Mouse (Mus musculus) limb, embryonic 12.5 days (tissue): Measurements from ENCODE around the gene Map7. TPM values are rescaled to one million over a fixed set of nuclear protein-coding genes. Genes with fewer than 3 reads are reported as not detected.

Experiments used
- ATAC-seq: fragments of 200-750 bp; cut with Nextera tagmentation; 2 replicates; pipeline ENCODE4 v1.8.0; 2017; ENCODE audit warnings: low read depth, moderate TSS enrichment; ENCODE audit not compliant: insufficient number of reproducible peaks, insufficient read depth, low FRiP score, low TSS enrichment
- H3K27ac ChIP-seq: fragments of 300-500 bp; sonication (generic); 2 replicates; pipeline ENCODE4 v1.5.1; 2016; ENCODE audit warnings: mild to moderate bottlenecking, moderate library complexity
- H3K27me3 ChIP-seq: fragments of 300-500 bp; sonication (generic); 2 replicates; pipeline ENCODE4 v1.6.1; 2016; ENCODE audit warnings: mild to moderate bottlenecking, moderate library complexity
- H3K36me3 ChIP-seq: fragments of 300-500 bp; sonication (generic); 2 replicates; pipeline ENCODE4 v1.6.1; 2016; ENCODE audit warnings: mild to moderate bottlenecking, moderate library complexity
- H3K4me1 ChIP-seq: fragments of 300-500 bp; sonication (generic); replicated peaks from 2 replicates; pipeline ENCODE4 v1.6.1; 2016
- H3K4me2 ChIP-seq: fragments of 300-500 bp; sonication (generic); 2 replicates; pipeline ENCODE4 v1.6.1; 2016; ENCODE audit warnings: mild to moderate bottlenecking, moderate library complexity
- H3K4me3 ChIP-seq: fragments of 300-500 bp; sonication (generic); replicated peaks from 2 replicates; pipeline ENCODE4 v1.5.1; 2016; ENCODE audit warnings: mild to moderate bottlenecking
- H3K9ac ChIP-seq: fragments of 300-500 bp; sonication (generic); replicated peaks from 2 replicates; pipeline ENCODE4 v1.6.1; 2016; ENCODE audit warnings: mild to moderate bottlenecking, moderate library complexity
- H3K9me3 ChIP-seq: fragments of 300-500 bp; sonication (generic); 2 replicates; pipeline ENCODE4 v1.6.1; 2016; ENCODE audit warnings: mild to moderate bottlenecking, moderate library complexity
- WGBS: fragments of 180-500 bp; shearing (Covaris S2); methylation state at CpG from one replicate; pipeline ENCODE4 v1.1.7; 2016; 5-methylcytosine and 5-hydroxymethylcytosine counted together
- polyA plus RNA-seq: library from polyadenylated mRNA; unstranded; fragments of >200 nt; fragmentation: Nextera tagmentation; extraction: Ambion mirVana; gene quantifications from 2 replicates; pipeline ENCODE4 v1.2.1, GENCODE M21; 2016

Gene Map7
- polyA plus RNA-seq, 1 experiment from 2014 or later: 3.5 TPM

DNA sequence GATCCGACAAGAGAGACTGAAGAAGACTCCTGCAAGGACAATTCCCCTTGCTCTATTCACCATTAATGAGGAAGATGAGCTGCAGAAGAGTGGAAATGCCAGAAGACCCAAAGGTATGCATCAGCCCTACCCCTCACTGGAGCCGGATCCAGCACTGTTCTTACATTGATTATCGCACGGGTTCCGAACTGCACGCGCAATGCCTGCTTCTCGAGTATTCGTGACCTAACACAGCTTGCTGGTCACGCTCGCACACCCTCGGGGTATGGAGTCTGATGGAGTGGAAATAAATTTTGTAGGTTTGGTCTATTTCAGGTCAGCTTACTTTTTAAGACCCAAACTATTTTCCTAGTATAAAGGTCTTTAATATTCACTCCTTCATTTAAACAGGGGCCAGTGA lies 22.9 kb downstream of the Map7 start:
- Histone ChIP-seq H3K27me3 (0 out of 2 replicates have a peak, but pooled peaks cover 5% of the 10 kb centered on the region), H3K9ac (no peak overlapping the region), H3K9me3 (0 out of 2 replicates have a peak, but pooled peaks cover 4% of the 10 kb centered on the region), H3K36me3 (no peaks in the 10 kb centered on the region), H3K4me2 (no peak overlapping the region; the same call in 1 of the 2 replicates), H3K27ac (no peak overlapping the region), H3K4me3 (no peak overlapping the region), H3K4me1 (peaks cover 23% of the 10 kb centered on the region)
- WGBS: 73% methylated on average over 12 of the region's 12 CpGs
- no peak for ATAC-seq

DNA sequence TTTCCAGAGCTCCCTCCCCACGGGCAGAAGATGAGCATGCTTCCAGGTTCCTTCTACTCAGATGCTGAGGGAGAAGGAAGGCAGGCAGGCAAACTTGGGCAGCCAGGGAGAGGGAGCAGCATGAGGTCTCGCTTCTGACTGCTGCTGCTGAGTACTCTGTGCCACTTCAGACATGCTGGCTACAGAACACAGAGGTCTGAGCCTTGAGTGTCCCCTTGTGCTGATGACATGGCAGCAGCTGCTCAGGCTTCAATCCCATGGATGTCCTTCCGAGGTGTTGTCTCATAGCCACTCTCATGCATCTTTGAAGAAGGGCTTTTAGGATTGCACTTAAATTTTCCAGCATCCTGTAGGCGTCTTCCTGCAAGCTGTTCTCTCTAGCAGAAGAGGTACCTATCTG lies 23.5 kb downstream of the Map7 start:
- H3K27ac ChIP-seq: 0 out of 2 replicates have a peak overlapping the region, but pooled peaks have one; percentile 29
- 57% methylated on average over 4 of the region's 4 CpGs for WGBS

DNA sequence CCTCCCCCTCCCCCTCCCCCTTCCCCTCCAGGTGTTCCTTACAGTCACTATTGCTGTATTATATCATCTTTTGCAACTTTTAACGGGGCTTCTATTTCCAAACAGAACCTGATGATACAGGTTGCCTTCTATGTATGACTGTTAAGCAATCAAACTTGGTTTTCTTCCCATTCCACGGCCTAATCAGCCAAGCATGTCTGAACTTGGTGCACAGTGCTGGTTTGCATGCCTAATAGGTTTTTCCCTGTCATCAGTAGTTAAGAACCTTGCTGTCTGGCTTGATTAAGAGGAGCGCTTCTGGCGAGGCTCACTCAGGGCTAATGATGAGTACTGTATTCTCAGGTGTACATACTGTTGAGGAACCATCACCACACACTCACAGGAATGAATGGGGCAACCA lies 25.5 kb downstream of the Map7 start:
- ATAC-seq: no peak
- H3K9ac ChIP-seq: no peak overlapping the region
- H3K4me1 ChIP-seq: peaks cover 18% of the 10 kb centered on the region
- H3K27me3 ChIP-seq: 0 out of 2 replicates have a peak, but pooled peaks cover 5% of the 10 kb centered on the region
- no peaks in the 10 kb centered on the region for H3K36me3 ChIP-seq
- H3K27ac ChIP-seq: no peak overlapping the region
- 82% methylated on average over 4 of the region's 4 CpGs for WGBS
- H3K9me3 ChIP-seq: 0 out of 2 replicates have a peak, but pooled peaks cover 4% of the 10 kb centered on the region
- no peak overlapping the region for H3K4me2 ChIP-seq
- H3K4me3 ChIP-seq: no peak overlapping the region

More for the DNA sequence above, 23.5 kb downstream of the Map7 start:
- no peak for ATAC-seq
- H3K27me3 ChIP-seq: 0 out of 2 replicates have a peak, but pooled peaks cover 5% of the 10 kb centered on the region
- 0 out of 2 replicates have a peak, but pooled peaks cover 4% of the 10 kb centered on the region for H3K9me3 ChIP-seq
- H3K9ac ChIP-seq: no peak overlapping the region
- H3K4me3 ChIP-seq: no peak overlapping the region
- peaks cover 20% of the 10 kb centered on the region for H3K4me1 ChIP-seq
- H3K4me2 ChIP-seq: no peak overlapping the region
- H3K36me3 ChIP-seq: no peaks in the 10 kb centered on the region

DNA sequence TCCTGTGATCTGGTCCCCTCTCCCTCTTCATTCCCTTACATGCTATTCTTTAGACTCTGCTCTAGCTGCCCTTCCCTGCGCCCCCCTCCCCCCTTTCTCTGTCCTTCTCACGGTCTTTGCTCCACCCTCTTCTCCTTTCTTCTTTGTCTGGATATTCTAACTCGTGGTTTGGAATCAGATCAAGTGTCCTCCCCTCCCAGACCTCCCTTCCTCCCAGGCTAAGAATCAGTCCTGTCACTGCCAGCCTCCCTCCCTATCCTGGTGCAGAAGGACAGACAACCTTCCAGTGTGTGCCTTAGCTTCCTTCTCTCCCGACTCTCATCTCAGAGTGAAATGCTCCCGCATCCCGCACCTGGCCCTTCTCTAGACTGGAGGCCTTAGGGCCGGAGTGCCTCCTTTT lies 27.8 kb downstream of the Map7 start:
- H3K4me1 ChIP-seq: peaks cover 13% of the 10 kb centered on the region
- H3K9ac ChIP-seq: no peak overlapping the region
- no peaks in the 10 kb centered on the region for H3K27me3 ChIP-seq
- WGBS: 68% methylated on average over 7 of the region's 7 CpGs
- no peaks in the 10 kb centered on the region for H3K36me3 ChIP-seq
- ATAC-seq: no peak
- no peak overlapping the region for H3K4me3 ChIP-seq
- H3K4me2 ChIP-seq: no peak overlapping the region
- H3K9me3 ChIP-seq: 0 out of 2 replicates have a peak, but pooled peaks cover 4% of the 10 kb centered on the region
- H3K27ac ChIP-seq: no peak overlapping the region

DNA sequence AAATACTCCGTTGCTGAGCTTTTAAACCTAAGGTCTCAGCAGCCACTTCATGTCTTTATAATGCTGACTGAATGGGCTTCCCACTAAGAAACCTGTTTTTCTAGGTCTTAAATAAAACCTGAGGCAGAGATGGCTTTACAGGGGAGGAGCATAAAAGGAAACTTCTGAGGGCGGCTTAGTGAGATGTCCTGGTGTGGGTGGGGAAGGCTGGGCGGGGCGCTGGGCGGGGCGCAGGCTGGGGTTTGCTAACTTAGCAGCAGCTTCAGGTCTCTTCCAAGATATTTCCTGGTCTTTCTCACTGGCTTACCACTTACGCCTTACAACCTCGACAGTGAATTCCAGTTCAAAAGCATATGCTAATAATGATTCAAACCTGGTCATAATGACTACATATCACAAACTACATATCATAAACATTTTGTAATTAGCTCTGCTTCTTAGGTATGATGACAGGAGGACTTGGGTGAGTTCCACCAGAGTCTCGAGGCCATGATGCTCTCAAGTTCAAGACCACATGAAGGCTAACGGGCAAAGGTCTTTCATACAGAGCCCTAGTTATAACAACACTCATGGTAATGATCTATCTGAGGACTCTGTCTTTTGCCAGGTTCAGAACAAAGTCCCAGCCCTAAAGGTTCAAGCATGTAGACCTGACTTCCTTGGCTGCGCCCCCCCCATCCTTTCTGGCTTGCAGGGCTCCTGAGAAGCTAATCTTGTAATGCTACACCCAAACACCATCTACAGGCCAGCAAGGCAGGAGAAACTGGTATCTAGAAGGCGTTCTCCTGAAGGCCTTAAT lies 30.7 kb downstream of the Map7 start:
- Histone ChIP-seq H3K4me2 (no peak overlapping the region), H3K9me3 (0 out of 2 replicates have a peak, but pooled peaks cover 4% of the 10 kb centered on the region), H3K36me3 (no peaks in the 10 kb centered on the region), H3K27me3 (no peaks in the 10 kb centered on the region), H3K4me3 (no peak overlapping the region), H3K4me1 (peaks cover 33% of the 10 kb centered on the region), H3K9ac (no peak overlapping the region), H3K27ac (no peak overlapping the region)
- ATAC-seq: no peak
- 33% methylated on average over 12 of the region's 12 CpGs for WGBS

DNA sequence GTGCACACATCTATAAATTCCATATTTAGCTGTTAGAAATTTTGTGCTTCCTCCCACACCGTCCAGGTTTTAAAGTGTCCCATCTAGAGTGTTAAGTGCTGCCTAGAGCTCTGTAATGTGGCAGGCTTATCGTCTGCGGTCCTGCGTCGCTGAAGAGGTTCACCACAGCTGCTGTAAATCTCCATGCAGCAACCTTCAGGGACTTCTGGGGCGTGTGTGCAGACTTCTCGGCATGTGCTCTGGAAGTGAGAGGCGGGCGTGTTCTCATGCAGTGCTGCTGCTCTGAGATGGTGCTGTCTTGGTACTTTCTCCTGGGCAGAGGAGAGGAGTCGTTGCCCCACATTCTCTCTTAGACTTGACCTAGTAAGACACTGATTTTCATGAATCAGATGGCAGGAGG lies 32.9 kb downstream of the Map7 start:
- Histone ChIP-seq H3K27me3 (no peaks in the 10 kb centered on the region), H3K27ac (no peak overlapping the region), H3K4me1 (peaks cover 33% of the 10 kb centered on the region), H3K9me3 (no peaks in the 10 kb centered on the region), H3K4me2 (no peak overlapping the region), H3K4me3 (no peak overlapping the region), H3K9ac (no peak overlapping the region), H3K36me3 (no peaks in the 10 kb centered on the region)
- 11% methylated on average over 10 of the region's 10 CpGs for WGBS
- no peak for ATAC-seq

DNA sequence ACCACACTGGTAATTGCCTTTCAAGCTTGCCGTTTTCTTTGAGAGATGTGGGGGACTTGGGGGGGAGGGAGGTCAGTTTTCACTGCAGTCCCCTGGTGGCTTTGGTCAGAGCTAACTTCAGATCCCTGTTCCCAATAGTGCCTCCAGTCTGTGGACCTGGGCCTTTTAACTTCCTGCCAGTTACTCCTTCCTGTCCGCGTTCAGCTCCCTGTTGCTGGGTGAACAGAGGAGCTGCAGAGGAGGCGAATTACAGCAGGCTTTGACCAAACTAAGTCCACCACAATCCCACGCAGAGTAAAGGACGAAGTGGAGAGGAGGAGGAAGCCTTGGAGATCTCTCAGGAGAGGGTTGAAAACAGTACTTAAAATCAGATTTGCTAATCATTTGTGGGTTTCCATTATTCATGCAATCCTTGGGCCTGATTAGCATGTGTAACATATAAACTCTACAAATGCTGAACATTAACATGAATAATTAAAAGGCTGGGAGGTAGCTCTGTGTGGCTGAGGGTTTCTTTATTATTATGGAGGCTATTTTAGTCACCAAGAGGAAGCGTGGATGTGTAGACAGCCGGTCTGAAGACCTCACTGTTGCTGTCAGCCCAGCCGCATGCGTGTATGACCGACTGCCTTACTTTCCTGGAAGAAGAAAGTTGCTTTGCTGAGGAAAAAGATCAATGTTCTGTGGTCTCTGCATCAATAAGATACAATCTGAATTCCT lies 33.6 kb downstream of the Map7 start:
- ATAC-seq: no peak
- 42% methylated on average over 11 of the region's 11 CpGs for WGBS
- H3K36me3 ChIP-seq: no peaks in the 10 kb centered on the region

DNA sequence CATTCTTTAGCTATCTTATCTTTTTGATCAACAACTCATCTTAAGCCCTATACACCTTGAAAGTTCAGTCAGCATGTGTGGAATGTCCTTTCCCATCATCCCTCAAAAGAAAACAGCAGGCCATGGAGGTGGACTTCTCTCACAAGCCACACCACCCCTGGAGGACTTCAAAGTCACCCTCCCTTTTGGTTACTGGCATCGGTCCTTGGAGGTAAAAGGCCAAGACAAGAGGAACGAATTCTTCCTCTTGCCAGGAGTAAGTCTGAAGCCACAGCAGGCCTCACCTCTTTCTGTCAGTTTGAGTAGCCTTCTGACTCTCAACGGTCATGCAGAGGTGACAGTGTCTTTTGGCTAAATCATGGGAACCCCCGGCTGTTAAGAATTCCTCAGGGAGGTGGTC lies 36.1 kb downstream of the Map7 start:
- Histone ChIP-seq H3K4me2 (no peak overlapping the region), H3K9me3 (no peaks in the 10 kb centered on the region), H3K9ac (no peak overlapping the region), H3K27me3 (no peaks in the 10 kb centered on the region), H3K4me1 (peaks cover 33% of the 10 kb centered on the region), H3K36me3 (no peaks in the 10 kb centered on the region), H3K27ac (no peak overlapping the region), H3K4me3 (no peak overlapping the region)
- ATAC-seq: no peak
- 67% methylated on average over 4 of the region's 4 CpGs for WGBS

More for the DNA sequence above, 33.6 kb downstream of the Map7 start:
- peaks cover 33% of the 10 kb centered on the region for H3K4me1 ChIP-seq
- no peaks in the 10 kb centered on the region for H3K9me3 ChIP-seq
- H3K4me3 ChIP-seq: no peak overlapping the region
- no peak overlapping the region for H3K4me2 ChIP-seq
- no peaks in the 10 kb centered on the region for H3K27me3 ChIP-seq
- 0 out of 2 replicates have a peak overlapping the region, but pooled peaks have one; percentile 12 for H3K27ac ChIP-seq
- no peak overlapping the region for H3K9ac ChIP-seq

DNA sequence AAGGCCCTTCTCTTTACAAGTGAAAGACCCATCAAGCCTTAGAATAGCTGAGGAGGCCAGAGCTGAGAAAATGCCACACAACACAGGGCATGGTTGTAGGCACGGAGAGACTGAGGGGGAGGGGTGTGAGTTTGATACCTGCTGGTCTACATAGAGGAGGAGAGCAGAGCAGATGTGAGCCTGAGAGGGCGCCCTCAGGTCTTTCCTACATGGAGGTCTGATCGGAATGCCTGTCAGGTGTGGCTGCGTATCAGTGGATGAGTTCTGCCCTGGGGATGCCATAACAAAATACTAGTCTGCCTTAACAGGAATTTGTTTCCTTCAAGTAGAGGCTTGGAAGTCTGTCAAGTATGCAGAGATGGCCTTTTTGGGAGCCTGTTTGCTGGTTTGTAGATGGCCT lies 37.0 kb downstream of the Map7 start:
- Histone ChIP-seq H3K4me3 (no peak overlapping the region), H3K27ac (no peak overlapping the region), H3K9ac (no peak overlapping the region), H3K27me3 (no peaks in the 10 kb centered on the region), H3K4me1 (peaks cover 33% of the 10 kb centered on the region), H3K36me3 (no peaks in the 10 kb centered on the region), H3K9me3 (no peaks in the 10 kb centered on the region), H3K4me2 (no peak overlapping the region)
- ATAC-seq: no peak
- 73% methylated on average over 4 of the region's 4 CpGs for WGBS

DNA sequence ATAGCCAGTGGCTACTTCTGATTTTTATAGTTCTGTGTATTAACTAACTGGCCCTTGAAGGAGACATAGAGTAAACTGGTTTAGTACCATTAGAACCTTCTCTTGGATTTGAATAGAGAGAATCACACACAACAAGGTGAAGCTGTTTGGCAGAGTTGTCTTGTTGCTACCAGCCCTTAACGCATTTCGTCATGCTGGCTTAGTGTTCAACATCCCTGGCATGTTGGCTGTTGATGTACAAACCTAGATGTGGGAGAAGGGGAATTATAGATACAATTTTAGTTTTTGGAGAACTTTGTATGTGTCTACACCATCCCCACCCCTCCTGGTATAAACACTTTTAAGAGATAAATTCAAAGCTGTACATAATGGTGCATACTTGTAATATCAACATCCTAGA lies 37.5 kb downstream of the Map7 start:
- Histone ChIP-seq H3K27me3 (no peaks in the 10 kb centered on the region), H3K4me2 (no peak overlapping the region), H3K4me3 (no peak overlapping the region), H3K9ac (no peak overlapping the region), H3K9me3 (no peaks in the 10 kb centered on the region), H3K4me1 (peaks cover 30% of the 10 kb centered on the region), H3K27ac (no peak overlapping the region), H3K36me3 (no peaks in the 10 kb centered on the region)
- WGBS: 92% methylated on average over 2 of the region's 2 CpGs
- ATAC-seq: no peak

DNA sequence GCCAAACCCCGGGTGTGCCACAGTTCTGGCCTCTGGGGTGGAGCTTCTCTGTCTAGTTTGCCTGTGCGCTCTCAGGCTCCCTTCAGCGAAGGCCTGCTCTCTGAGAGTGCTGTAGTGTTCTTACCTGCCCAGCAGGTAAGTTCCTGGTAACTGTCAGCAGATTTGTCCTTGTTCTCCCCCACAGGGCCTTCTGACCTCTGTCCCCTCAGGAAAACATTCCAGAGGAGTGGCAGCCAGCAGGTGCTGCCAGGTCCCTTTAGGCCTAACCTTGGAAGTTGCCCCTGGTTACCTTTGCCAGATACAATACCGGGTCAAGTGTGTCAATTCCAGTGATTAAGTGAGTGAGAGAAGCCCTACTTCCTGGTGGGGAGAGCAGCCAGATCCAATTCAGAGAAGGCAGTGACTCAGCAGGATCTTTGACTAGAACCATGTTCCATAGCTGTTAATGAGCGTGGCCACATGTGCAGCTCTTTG lies 38.6 kb downstream of the Map7 start:
- Histone ChIP-seq H3K27ac (no peak overlapping the region), H3K27me3 (no peaks in the 10 kb centered on the region), H3K36me3 (no peaks in the 10 kb centered on the region), H3K9ac (no peak overlapping the region), H3K4me3 (no peak overlapping the region), H3K4me1 (peaks cover 20% of the 10 kb centered on the region), H3K4me2 (no peak overlapping the region), H3K9me3 (no peaks in the 10 kb centered on the region)
- ATAC-seq: no peak
- WGBS: 70% methylated on average over 5 of the region's 5 CpGs
